Comparison of ENCODE assay signal across 19 mouse cellular contexts in genomic region chr2:159428201-159428600, GRCm38 (mm10).
A peak's percentile ranks its signal among the peaks of the same experiment; 100 is the strongest.
DNase-seq lines count a peak whose midpoint lies in the region; ATAC-seq lines count a peak whose summit lies in the region.
"Had no signal": no experiment of that assay in that cellular context is flagged by ENCODE, and none has a peak within 500 bp of the region (broad histone marks: within the 10 kb centered on the region; RNA-seq: fewer than 3 reads in every experiment).

No protein-coding gene starts in this region.

- H3K9ac ChIP-seq in kidney, embryonic 14.5 days (ENCODE audit: low read depth, low read length), result no peak overlapping the region
- H3K9ac ChIP-seq: forebrain, embryonic 13.5 days; forebrain, postnatal 0 days; heart, embryonic 13.5 days; hindbrain, embryonic 13.5 days had no signal

- H3K27ac ChIP-seq in kidney, embryonic 14.5 days (ENCODE audit: low read depth, low read length), result no peak overlapping the region
- H3K27ac ChIP-seq: forebrain, embryonic 13.5 days; heart, embryonic 13.5 days; hindbrain, embryonic 13.5 days had no signal

- ATAC-seq in kidney, embryonic 14.5 days (ENCODE audit: low FRiP score, low TSS enrichment), result peak; percentile 85
- no peak for ATAC-seq in megakaryocyte, adult 5-6 weeks (ENCODE audit: poor library complexity, severe bottlenecking)
- ATAC-seq: forebrain, embryonic 13.5 days; forebrain, postnatal 0 days had no signal

- no peaks in the 10 kb centered on the region for H3K9me3 ChIP-seq in kidney, embryonic 14.5 days (ENCODE audit: control insufficient read depth, low read length)
- H3K9me3 ChIP-seq: forebrain, embryonic 13.5 days; heart, embryonic 13.5 days; hindbrain, embryonic 13.5 days had no signal

- H3K4me1 ChIP-seq in kidney, embryonic 14.5 days (ENCODE audit: control insufficient read depth, insufficient read depth, low read length), result no peaks in the 10 kb centered on the region
- H3K4me1 ChIP-seq: heart, embryonic 13.5 days; hindbrain, embryonic 13.5 days had no signal

- no peaks in the 10 kb centered on the region for H3K27me3 ChIP-seq in kidney, embryonic 14.5 days (ENCODE audit: control insufficient read depth, insufficient read depth, low read length)
- H3K27me3 ChIP-seq: forebrain, embryonic 13.5 days; heart, embryonic 13.5 days; hindbrain, embryonic 13.5 days had no signal

- DNase-seq in kidney, adult 8-10 months, result no peak
- DNase-seq in retina, embryonic 14.5 days (ENCODE audit: low spot score), result peak; percentile 26
- DNase-seq in retina, postnatal 1 day, result no peak
- DNase-seq in embryo, embryonic 10.5 days (ENCODE audit: low spot score), result peak; percentile 21
- DNase-seq in embryo, embryonic 11 days, result peak; percentile 24
- no peak for DNase-seq in layer of hippocampus, postnatal 10 days (ENCODE audit: low spot score in 2 of 2)
- DNase-seq: adrenal gland, adult 2 months; adrenal gland, postnatal 25 days; cerebellum, adult 18-20 months; cerebellum, adult 9-11 months; cerebellum, postnatal 36 days; forebrain, postnatal 0 days; gastrocnemius, postnatal 14 days; heart, postnatal 36 days had no signal

- 22% methylated on average over 1 of the region's 1 CpGs for WGBS in kidney, embryonic 14.5 days

- no peak overlapping the region for H3K4me3 ChIP-seq in kidney, embryonic 14.5 days (ENCODE audit: low read length)
- H3K4me3 ChIP-seq: forebrain, embryonic 13.5 days; heart, embryonic 13.5 days; hindbrain, embryonic 13.5 days had no signal

- no peak overlapping the region for H3K4me2 ChIP-seq in kidney, embryonic 14.5 days (replicated peaks; ENCODE audit: low read depth, low read length)
- H3K4me2 ChIP-seq: forebrain, embryonic 13.5 days; heart, embryonic 13.5 days; hindbrain, embryonic 13.5 days had no signal

- no peaks in the 10 kb centered on the region for H3K36me3 ChIP-seq in kidney, embryonic 14.5 days (ENCODE audit: control insufficient read depth, insufficient read depth, low read length)
- H3K36me3 ChIP-seq: heart, embryonic 13.5 days; hindbrain, embryonic 13.5 days had no signal

Comparison
In these comparisons a context has a peak if more than half of its experiments do, and no peak if none do; other contexts are left out.
1. DNase-seq: peak in retina, embryonic 14.5 days (single experiment), embryo, embryonic 10.5 days (single experiment) and embryo, embryonic 11 days (single experiment); none in kidney, adult 8-10 months (0 of 2), retina, postnatal 1 day (single experiment) and layer of hippocampus, postnatal 10 days (0 of 2).